Mouse (Mus musculus) small intestine, adult 2 months (tissue): Measurements from ENCODE around the gene Cpt1a.

ENCODE experiments used
- CTCF ChIP-seq: fragments of 200-500 bp; IDR thresholded peaks from 2 replicates; pipeline ENCODE4 v1.5.1; 2012; ENCODE audit warnings: low read depth, mild to moderate bottlenecking, control low read depth, inconsistent platforms, low read length, moderate library complexity, mixed read lengths; ENCODE audit not compliant: insufficient replicate concordance, insufficient read length; ENCODE audit errors: extremely low read depth
- POLR2A ChIP-seq: fragments of 200-500 bp; IDR thresholded peaks from 2 replicates; pipeline ENCODE4 v1.6.1; 2012; ENCODE audit warnings: low read depth, mild to moderate bottlenecking, control low read depth, inconsistent platforms, low read length, moderate library complexity

GRCm38 (mm10) chr19:3323201-3323621 is 1.1 kb downstream of the Cpt1a start:
- no peak for TF ChIP-seq CTCF
- TF ChIP-seq POLR2A = peak; percentile 97
